Mouse (Mus musculus): ENCODE data around the gene Shisa7. TPM values are rescaled to one million over a fixed set of nuclear protein-coding genes. Genes with fewer than 3 reads are reported as not detected.
A peak's percentile ranks its signal among the peaks of the same experiment; 100 is the strongest.

Shisa7 gene
- polyA plus RNA-seq, 1 experiment from 2014 or later = 15.6 TPM

DNA sequence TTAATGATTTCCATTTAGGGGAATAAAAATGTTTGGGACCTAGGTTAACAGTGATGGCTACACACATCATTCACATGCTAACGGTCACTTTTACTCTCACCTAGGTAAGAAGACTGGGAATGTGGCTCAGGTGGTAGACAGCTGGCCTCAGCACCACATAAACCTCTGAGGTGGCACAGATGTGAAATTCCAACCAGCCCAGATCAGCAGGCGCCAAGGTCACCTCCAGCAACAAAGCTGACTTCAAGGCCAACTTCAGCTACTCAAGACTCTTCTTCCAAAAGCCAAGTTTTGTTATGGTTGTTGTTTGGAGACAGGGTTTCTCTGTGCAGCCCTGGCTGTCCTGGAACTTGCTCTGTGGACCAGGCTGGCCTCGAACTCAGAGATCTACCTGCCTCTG, 9.1 kb upstream of the Shisa7 start:
- Histone ChIP-seq H3K36me3 (replicated peaks; ENCODE audit: control insufficient read depth, insufficient read depth) (no peaks in the 10 kb centered on the region), H3K4me3 (replicated peaks; ENCODE audit: low read length) (no peak overlapping the region), H3K9ac (no peak overlapping the region), H3K27ac (no peak overlapping the region), H3K4me1 (replicated peaks; ENCODE audit: control insufficient read depth, insufficient read depth, low read length) (no peaks in the 10 kb centered on the region), H3K9me3 (ENCODE audit: control insufficient read depth, low read length) (no peaks in the 10 kb centered on the region), H3K27me3 (ENCODE audit: control insufficient read depth, insufficient read depth, low read length) (no peaks in the 10 kb centered on the region; the same call in 1 of the 2 replicates), H3K4me2 (replicated peaks) (no peak overlapping the region)
- no peak for DNase-seq (ENCODE audit: low spot score)
- ATAC-seq (ENCODE audit: low FRiP score) = no peak
- WGBS = 79% methylated on average over 3 of the region's 3 CpGs

DNA sequence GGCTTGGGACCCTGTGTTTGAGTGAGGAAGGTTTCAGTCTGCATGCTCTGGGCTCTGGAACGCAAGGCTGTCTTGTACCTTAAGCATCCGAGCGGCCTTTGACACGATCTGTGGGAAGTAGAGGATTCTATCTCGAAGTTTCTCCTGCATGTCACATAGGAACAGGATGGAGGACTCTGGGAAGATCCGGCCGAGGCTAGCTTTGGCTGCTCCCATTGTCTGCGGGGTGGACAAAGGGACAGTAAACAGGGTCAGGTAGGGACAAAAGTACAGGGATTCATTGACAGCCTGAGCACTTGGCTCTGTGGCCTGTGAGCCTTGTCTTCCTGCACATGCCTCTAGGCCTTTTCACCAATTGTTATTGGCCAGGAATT, 6.8 kb upstream of the Shisa7 start:
- WGBS = 71% methylated on average over 8 of the region's 8 CpGs
- ATAC-seq (ENCODE audit: low FRiP score) = no peak

DNA sequence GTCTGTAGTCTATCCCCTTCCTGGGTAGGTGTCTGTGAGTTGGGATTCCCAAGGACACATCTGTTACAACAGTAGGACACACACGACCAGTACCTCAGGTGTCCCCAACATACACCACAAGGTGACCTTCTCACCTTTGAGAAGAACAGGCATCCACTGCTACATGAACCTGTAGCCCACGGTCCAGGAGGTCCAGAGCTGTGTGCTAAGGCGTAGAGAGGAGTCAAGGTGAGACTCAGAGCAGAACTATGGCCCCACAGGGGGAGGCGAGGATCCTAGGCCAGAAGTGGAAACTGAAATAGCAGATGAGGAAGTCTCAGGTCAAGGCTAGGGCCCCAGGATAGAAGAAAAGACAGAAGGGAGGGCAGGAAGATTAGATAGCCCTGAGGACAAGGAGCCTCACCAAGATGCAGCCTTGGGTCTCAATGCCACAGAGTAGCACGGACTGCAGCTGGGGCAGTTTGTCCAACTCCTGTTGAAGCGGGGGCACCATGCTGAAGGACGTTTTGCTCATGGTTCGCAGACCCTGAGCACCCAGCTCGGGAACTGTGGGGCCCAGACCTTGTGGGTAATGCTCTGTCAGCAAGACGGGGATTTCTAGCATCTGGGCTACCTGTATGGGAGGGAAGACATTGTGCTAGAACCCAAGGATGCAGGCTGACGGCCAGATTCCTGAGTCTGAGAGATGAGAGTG, 6.3 kb upstream of the Shisa7 start:
- Histone ChIP-seq H3K4me2 (replicated peaks) (no peak overlapping the region), H3K9ac (no peak overlapping the region), H3K9me3 (ENCODE audit: control insufficient read depth, low read length) (no peaks in the 10 kb centered on the region), H3K27me3 (ENCODE audit: control insufficient read depth, insufficient read depth, low read length) (no peaks in the 10 kb centered on the region; the same call in 1 of the 2 replicates), H3K27ac (no peak overlapping the region), H3K4me1 (replicated peaks; ENCODE audit: control insufficient read depth, insufficient read depth, low read length) (no peaks in the 10 kb centered on the region), H3K4me3 (replicated peaks; ENCODE audit: low read length) (no peak overlapping the region), H3K36me3 (replicated peaks; ENCODE audit: control insufficient read depth, insufficient read depth) (no peaks in the 10 kb centered on the region)
- no peak for DNase-seq (ENCODE audit: low spot score)
- 84% methylated on average over 11 of the region's 11 CpGs for WGBS
- ATAC-seq (ENCODE audit: low FRiP score) = no peak

More for the DNA sequence above, 6.8 kb upstream of the Shisa7 start:
- Histone ChIP-seq H3K9ac (no peak overlapping the region), H3K4me1 (replicated peaks; ENCODE audit: control insufficient read depth, insufficient read depth, low read length) (no peaks in the 10 kb centered on the region), H3K9me3 (ENCODE audit: control insufficient read depth, low read length) (no peaks in the 10 kb centered on the region), H3K4me2 (replicated peaks) (no peak overlapping the region), H3K27ac (no peak overlapping the region), H3K4me3 (replicated peaks; ENCODE audit: low read length) (no peak overlapping the region), H3K36me3 (replicated peaks; ENCODE audit: control insufficient read depth, insufficient read depth) (no peaks in the 10 kb centered on the region), H3K27me3 (ENCODE audit: control insufficient read depth, insufficient read depth, low read length) (no peaks in the 10 kb centered on the region; the same call in 1 of the 2 replicates)
- DNase-seq (ENCODE audit: low spot score) = no peak

DNA sequence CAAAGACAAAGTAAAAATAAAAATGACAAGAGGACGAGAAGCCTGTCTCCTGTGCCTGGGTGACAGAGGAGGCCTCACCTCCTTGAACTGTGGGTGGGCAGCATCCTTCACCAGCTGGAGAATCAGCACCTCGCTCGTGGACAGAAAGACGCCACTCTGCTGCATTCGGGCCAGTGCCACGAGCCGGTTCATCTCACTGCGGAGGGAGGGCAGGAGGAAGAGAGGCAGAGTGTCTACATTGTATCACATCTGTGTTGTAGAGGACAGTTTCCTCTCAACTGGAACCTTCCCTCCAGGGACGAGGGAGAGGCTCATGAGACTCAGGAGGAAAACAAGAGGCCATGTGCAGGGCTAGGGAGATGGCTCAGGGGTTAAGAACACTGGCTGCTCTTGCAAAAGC, 4.9 kb upstream of the Shisa7 start:
- Histone ChIP-seq H3K36me3 (replicated peaks; ENCODE audit: control insufficient read depth, insufficient read depth) (no peaks in the 10 kb centered on the region), H3K4me3 (replicated peaks; ENCODE audit: low read length) (no peak overlapping the region), H3K27me3 (ENCODE audit: control insufficient read depth, insufficient read depth, low read length) (no peaks in the 10 kb centered on the region; the same call in 1 of the 2 replicates), H3K9ac (no peak overlapping the region), H3K4me1 (replicated peaks; ENCODE audit: control insufficient read depth, insufficient read depth, low read length) (no peaks in the 10 kb centered on the region), H3K27ac (no peak overlapping the region), H3K9me3 (ENCODE audit: control insufficient read depth, low read length) (no peaks in the 10 kb centered on the region), H3K4me2 (replicated peaks) (no peak overlapping the region)
- WGBS = 67% methylated on average over 9 of the region's 9 CpGs
- DNase-seq (ENCODE audit: low spot score) = no peak
- no peak for ATAC-seq (ENCODE audit: low FRiP score)

DNA sequence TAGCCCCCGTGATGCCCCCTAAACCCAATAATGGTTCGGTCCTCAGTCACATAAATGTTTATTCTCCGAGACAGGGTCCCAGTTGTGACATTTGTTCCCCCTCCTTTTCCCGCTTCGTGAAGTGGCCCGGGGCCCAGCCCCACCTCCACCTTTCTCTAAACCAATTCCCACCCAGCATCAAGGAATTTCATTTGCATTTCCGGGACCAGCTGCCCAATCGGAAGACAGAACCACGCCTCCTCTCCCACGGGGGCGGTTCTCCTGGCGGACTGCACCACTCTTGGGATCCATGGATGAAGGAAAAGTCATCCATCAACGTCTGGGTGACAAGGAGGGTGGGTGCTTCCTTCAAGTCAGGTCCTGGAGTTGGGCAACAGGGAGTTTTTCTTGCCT, 417 bp upstream of the Shisa7 start:
- peak overlapping the region; percentile 65 for H3K4me2 ChIP-seq (replicated peaks)
- H3K4me1 ChIP-seq (replicated peaks; ENCODE audit: control insufficient read depth, insufficient read depth, low read length) = peaks cover 18% of the 10 kb centered on the region
- no peaks in the 10 kb centered on the region for H3K9me3 ChIP-seq (ENCODE audit: control insufficient read depth, low read length)
- H3K4me3 ChIP-seq (replicated peaks; ENCODE audit: low read length) = peak overlapping the region; percentile 64
- ATAC-seq (ENCODE audit: low FRiP score) (peak; percentile 86), DNase-seq (ENCODE audit: low spot score) (peak; percentile 89)
- no peaks in the 10 kb centered on the region for H3K36me3 ChIP-seq (replicated peaks; ENCODE audit: control insufficient read depth, insufficient read depth)
- peak overlapping the region; percentile 80 for H3K27ac ChIP-seq
- under 1% methylated on average over 13 of the region's 13 CpGs for WGBS
- H3K9ac ChIP-seq = peak overlapping the region; percentile 64
- no peaks in the 10 kb centered on the region for H3K27me3 ChIP-seq (ENCODE audit: control insufficient read depth, insufficient read depth, low read length)

DNA sequence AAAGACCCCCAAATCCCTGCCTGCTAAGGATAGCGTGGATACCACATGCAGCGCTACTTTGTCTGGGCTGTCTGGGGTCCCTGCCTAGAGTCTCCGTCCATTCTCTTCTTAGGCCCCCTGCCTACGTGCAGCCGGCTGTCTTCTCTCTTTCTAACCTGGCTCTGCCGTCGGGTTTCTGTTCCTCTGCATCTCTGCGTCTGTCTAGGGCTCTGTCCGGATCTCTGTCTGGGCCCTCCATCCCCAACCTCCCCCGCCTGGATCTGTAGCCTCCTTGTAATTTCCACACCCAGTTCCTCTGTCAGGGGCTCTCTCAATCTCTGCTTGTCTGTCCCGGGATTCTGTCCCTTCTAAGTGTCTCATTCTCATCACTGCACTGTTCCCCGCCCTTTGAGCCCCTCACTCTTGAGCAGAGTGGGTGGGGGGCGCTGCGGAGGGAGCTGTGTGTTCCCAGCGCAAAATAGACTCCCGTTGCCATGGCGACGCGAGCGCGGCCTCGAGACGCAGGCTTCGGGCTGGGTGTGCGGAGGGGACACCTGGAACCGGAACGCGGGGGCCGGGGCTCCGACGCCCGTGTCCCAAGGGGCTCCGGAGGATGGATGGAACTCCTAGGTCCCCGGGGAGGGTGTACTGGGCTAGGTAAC, 772 bp downstream of the Shisa7 start:
- no peaks in the 10 kb centered on the region for H3K9me3 ChIP-seq (ENCODE audit: control insufficient read depth, low read length)
- no peaks in the 10 kb centered on the region for H3K27me3 ChIP-seq (ENCODE audit: control insufficient read depth, insufficient read depth, low read length)
- H3K4me3 ChIP-seq (replicated peaks; ENCODE audit: low read length) = peak overlapping the region; percentile 64
- ATAC-seq (ENCODE audit: low FRiP score) = peak; percentile 53
- H3K27ac ChIP-seq = peak overlapping the region; percentile 80
- WGBS = 1% methylated on average over 34 of the region's 34 CpGs
- no peaks in the 10 kb centered on the region for H3K36me3 ChIP-seq (replicated peaks; ENCODE audit: control insufficient read depth, insufficient read depth)
- H3K4me1 ChIP-seq (replicated peaks; ENCODE audit: control insufficient read depth, insufficient read depth, low read length) = peaks cover 18% of the 10 kb centered on the region
- peak; percentile 78 for DNase-seq (ENCODE audit: low spot score)
- peak overlapping the region; percentile 64 for H3K9ac ChIP-seq
- H3K4me2 ChIP-seq (replicated peaks) = peak overlapping the region; percentile 65

DNA sequence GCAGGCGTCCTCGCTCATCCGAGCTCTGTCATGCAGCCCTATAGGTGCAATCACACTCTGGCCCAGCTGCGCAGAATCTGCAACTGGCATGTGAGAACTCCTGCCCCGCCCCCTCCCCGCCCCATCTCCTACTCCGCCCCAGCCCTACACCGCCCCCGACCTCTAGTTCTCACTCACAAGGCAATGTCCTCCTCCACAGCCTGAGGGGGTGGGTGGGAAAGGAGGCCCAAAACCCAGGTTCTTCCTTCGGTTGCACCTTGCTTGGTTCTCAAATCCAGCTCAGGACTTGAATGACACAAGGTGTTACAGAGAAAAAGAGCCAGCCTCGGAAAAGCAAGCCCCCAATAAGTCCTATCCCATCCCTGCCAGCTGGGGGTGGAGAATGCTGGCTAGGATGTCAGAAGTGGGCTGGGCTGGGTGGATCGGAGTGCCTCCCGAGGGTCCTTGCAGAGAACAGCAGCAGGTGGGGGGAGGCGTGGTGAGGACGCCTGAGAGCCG, 1.8 kb downstream of the Shisa7 start:
- under 1% methylated on average over 16 of the region's 16 CpGs for WGBS
- Histone ChIP-seq H3K4me1 (replicated peaks; ENCODE audit: control insufficient read depth, insufficient read depth, low read length) (peaks cover 20% of the 10 kb centered on the region), H3K27me3 (ENCODE audit: control insufficient read depth, insufficient read depth, low read length) (no peaks in the 10 kb centered on the region), H3K4me2 (replicated peaks) (peak overlapping the region; percentile 65), H3K9me3 (ENCODE audit: control insufficient read depth, low read length) (no peaks in the 10 kb centered on the region), H3K9ac (peak overlapping the region; percentile 64), H3K36me3 (replicated peaks; ENCODE audit: control insufficient read depth, insufficient read depth) (no peaks in the 10 kb centered on the region), H3K4me3 (replicated peaks; ENCODE audit: low read length) (peak overlapping the region; percentile 64), H3K27ac (peak overlapping the region; percentile 80)
- DNase-seq (ENCODE audit: low spot score) (no peak), ATAC-seq (ENCODE audit: low FRiP score) (peak; percentile 72)

DNA sequence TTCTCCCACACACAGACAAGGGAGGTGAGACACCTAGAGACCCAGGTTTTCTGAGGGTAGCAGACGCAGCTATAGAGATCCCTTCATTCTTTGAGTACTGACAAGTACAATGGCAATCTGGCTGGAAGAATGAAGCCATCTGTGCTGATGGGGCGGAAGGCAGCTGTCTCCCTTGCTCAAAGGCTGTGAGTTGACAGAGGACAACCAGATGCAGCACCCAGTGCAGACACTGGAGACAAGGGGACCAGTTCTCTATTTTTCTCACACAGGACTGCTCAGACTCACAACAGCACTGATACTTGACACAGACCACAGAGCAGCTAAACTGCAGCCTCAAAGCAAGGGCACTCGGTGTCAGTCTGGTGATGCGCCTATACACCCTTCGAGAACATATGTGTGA, 2.4 kb downstream of the Shisa7 start:
- 0 out of 2 replicates have a peak, but pooled peaks have one; percentile 0 for ATAC-seq (ENCODE audit: low FRiP score)
- Histone ChIP-seq H3K9ac (peak overlapping the region; percentile 64), H3K4me3 (replicated peaks; ENCODE audit: low read length) (peak overlapping the region; percentile 64), H3K27ac (peak overlapping the region; percentile 80), H3K27me3 (ENCODE audit: control insufficient read depth, insufficient read depth, low read length) (no peaks in the 10 kb centered on the region), H3K4me2 (replicated peaks) (peak overlapping the region; percentile 65), H3K36me3 (replicated peaks; ENCODE audit: control insufficient read depth, insufficient read depth) (no peaks in the 10 kb centered on the region), H3K4me1 (replicated peaks; ENCODE audit: control insufficient read depth, insufficient read depth, low read length) (peaks cover 20% of the 10 kb centered on the region), H3K9me3 (ENCODE audit: control insufficient read depth, low read length) (no peaks in the 10 kb centered on the region)
- 45% methylated on average over 5 of the region's 5 CpGs for WGBS
- DNase-seq (ENCODE audit: low spot score) = no peak

DNA sequence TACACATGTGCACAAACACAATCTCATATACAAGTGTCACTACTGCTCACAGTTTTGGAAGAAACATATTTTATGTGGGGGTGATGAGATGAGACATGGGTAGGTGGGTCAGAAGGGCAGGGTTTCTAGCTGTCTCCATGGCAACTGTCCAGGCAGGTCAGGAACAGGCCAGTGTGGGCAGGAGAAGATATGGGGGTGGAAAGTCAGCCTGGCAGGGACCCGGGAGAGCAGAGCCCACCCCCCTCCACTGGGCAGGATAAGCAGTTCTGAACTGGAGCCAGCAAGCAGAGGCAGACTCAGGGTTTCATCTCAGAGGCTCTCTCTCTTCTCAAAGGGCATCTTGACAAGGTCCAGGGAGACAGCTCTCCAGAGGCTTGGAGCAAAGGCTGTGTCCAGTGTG, 6.9 kb downstream of the Shisa7 start:
- H3K36me3 ChIP-seq (replicated peaks; ENCODE audit: control insufficient read depth, insufficient read depth) = 0 out of 2 replicates have a peak, but pooled peaks cover 8% of the 10 kb centered on the region
- no peak for DNase-seq (ENCODE audit: low spot score)
- H3K4me1 ChIP-seq (replicated peaks; ENCODE audit: control insufficient read depth, insufficient read depth, low read length) = peaks cover 15% of the 10 kb centered on the region
- no peak overlapping the region for H3K9ac ChIP-seq
- H3K4me2 ChIP-seq (replicated peaks) = no peak overlapping the region; the same call in 1 of the 2 replicates
- no peak for ATAC-seq (ENCODE audit: low FRiP score)
- 14% methylated on average over 1 of the region's 1 CpGs for WGBS
- H3K27ac ChIP-seq = no peak overlapping the region
- H3K27me3 ChIP-seq (ENCODE audit: control insufficient read depth, insufficient read depth, low read length) = peaks cover 6% of the 10 kb centered on the region
- H3K9me3 ChIP-seq (ENCODE audit: control insufficient read depth, low read length) = no peaks in the 10 kb centered on the region
- H3K4me3 ChIP-seq (replicated peaks; ENCODE audit: low read length) = peak overlapping the region; percentile 57; the same call in 1 of the 2 replicates
